Mouse (Mus musculus) limb, embryonic 15.5 days (tissue): ENCODE results near the gene Gm20662. TPM values are rescaled to one million over a fixed set of nuclear protein-coding genes. Genes with fewer than 3 reads are reported as not detected.

Experiments used
- ATAC-seq: fragments of 200-750 bp; cut with Nextera tagmentation; 2 replicates; pipeline ENCODE4 v1.8.0; 2017; ENCODE audit warnings: low read depth, moderate TSS enrichment; ENCODE audit not compliant: insufficient number of reproducible peaks, low FRiP score, low TSS enrichment
- H3K27ac ChIP-seq: fragments of 300-500 bp; sonication (generic); 2 replicates; pipeline ENCODE4 v1.5.1; 2015; ENCODE audit warnings: moderate library complexity, mild to moderate bottlenecking, inconsistent platforms
- H3K27me3 ChIP-seq: fragments of 300-500 bp; sonication (generic); 2 replicates; pipeline ENCODE4 v1.6.1; 2015; ENCODE audit warnings: inconsistent platforms
- H3K36me3 ChIP-seq: fragments of 300-500 bp; sonication (generic); 2 replicates; pipeline ENCODE4 v1.6.1; 2015; ENCODE audit warnings: inconsistent platforms
- H3K4me1 ChIP-seq: fragments of 300-500 bp; sonication (generic); 2 replicates; pipeline ENCODE4 v1.6.1; 2015; ENCODE audit warnings: inconsistent platforms
- H3K4me2 ChIP-seq: fragments of 300-500 bp; sonication (generic); 2 replicates; pipeline ENCODE4 v1.6.1; 2015; ENCODE audit warnings: mild to moderate bottlenecking, inconsistent platforms
- H3K4me3 ChIP-seq: fragments of 300-500 bp; sonication (generic); 2 replicates; pipeline ENCODE4 v1.5.1; 2015; ENCODE audit warnings: mild to moderate bottlenecking, inconsistent platforms
- H3K9ac ChIP-seq: fragments of 300-500 bp; sonication (generic); 2 replicates; pipeline ENCODE4 v1.6.1; 2015; ENCODE audit warnings: inconsistent platforms
- H3K9me3 ChIP-seq: fragments of 300-500 bp; sonication (generic); 2 replicates; pipeline ENCODE4 v1.6.1; 2016; ENCODE audit warnings: inconsistent platforms
- WGBS: fragments of 180-500 bp; shearing (Covaris S2); methylation state at CpG from one replicate; pipeline ENCODE4 v1.1.7; 2015; 5-methylcytosine and 5-hydroxymethylcytosine counted together
- polyA plus RNA-seq: library from polyadenylated mRNA; unstranded; fragments of >200 nt; fragmentation: Nextera tagmentation; extraction: Ambion mirVana; gene quantifications from 2 replicates; pipeline ENCODE4 v1.2.1, GENCODE M21; 2015

The Gm20662 gene
- polyA plus RNA-seq, 1 experiment from 2014 or later = 0.51 TPM

- no peak overlapping the region for H3K4me2 ChIP-seq
- WGBS = 87% methylated on average over 12 of the region's 12 CpGs
- H3K36me3 ChIP-seq = peaks cover 65% of the 10 kb centered on the region
- H3K27me3 ChIP-seq = no peaks in the 10 kb centered on the region
- no peak for ATAC-seq
- H3K27ac ChIP-seq = no peak overlapping the region
- H3K9me3 ChIP-seq = no peaks in the 10 kb centered on the region
- no peak overlapping the region for H3K9ac ChIP-seq
- H3K4me1 ChIP-seq = no peaks in the 10 kb centered on the region
- no peak overlapping the region for H3K4me3 ChIP-seq
Measured at GRCm38 (mm10) chr9:108063361-108063760, 67.2 kb downstream of the Gm20662 start.

GRCm38 (mm10) chr9:108065491-108066011 lies 69.4 kb downstream of the Gm20662 start:
- H3K4me1 ChIP-seq = no peaks in the 10 kb centered on the region
- H3K27me3 ChIP-seq = no peaks in the 10 kb centered on the region

GRCm38 (mm10) chr9:108067199-108067598 lies 71.0 kb downstream of the Gm20662 start:
- no peaks in the 10 kb centered on the region for H3K27me3 ChIP-seq
- 79% methylated on average over 7 of the region's 7 CpGs for WGBS
- H3K4me3 ChIP-seq = no peak overlapping the region
- no peak overlapping the region for H3K4me2 ChIP-seq
- no peak overlapping the region for H3K27ac ChIP-seq
- H3K4me1 ChIP-seq = no peaks in the 10 kb centered on the region
- no peak overlapping the region for H3K9ac ChIP-seq
- peaks cover 51% of the 10 kb centered on the region for H3K36me3 ChIP-seq
- no peaks in the 10 kb centered on the region for H3K9me3 ChIP-seq
- ATAC-seq = no peak

More at GRCm38 (mm10) chr9:108065491-108066011, 69.4 kb downstream of the Gm20662 start:
- Histone ChIP-seq H3K4me2 (no peak overlapping the region), H3K4me3 (no peak overlapping the region), H3K9me3 (no peaks in the 10 kb centered on the region), H3K9ac (no peak overlapping the region), H3K27ac (no peak overlapping the region), H3K36me3 (peaks cover 59% of the 10 kb centered on the region)
- 53% methylated on average over 5 of the region's 5 CpGs for WGBS
- no peak for ATAC-seq

GRCm38 (mm10) chr9:108067900-108068299 lies 71.8 kb downstream of the Gm20662 start:
- Histone ChIP-seq H3K9ac (no peak overlapping the region), H3K27ac (no peak overlapping the region), H3K4me1 (no peaks in the 10 kb centered on the region), H3K36me3 (peaks cover 44% of the 10 kb centered on the region), H3K4me2 (no peak overlapping the region), H3K9me3 (no peaks in the 10 kb centered on the region), H3K4me3 (no peak overlapping the region), H3K27me3 (no peaks in the 10 kb centered on the region)
- 13% methylated on average over 8 of the region's 8 CpGs for WGBS
- ATAC-seq = no peak

- H3K27me3 ChIP-seq = no peaks in the 10 kb centered on the region
- H3K36me3 ChIP-seq = peaks cover 38% of the 10 kb centered on the region
- no peaks in the 10 kb centered on the region for H3K4me1 ChIP-seq
- no peak overlapping the region for H3K9ac ChIP-seq
- no peak overlapping the region for H3K4me2 ChIP-seq
- no peak overlapping the region for H3K27ac ChIP-seq
- H3K9me3 ChIP-seq = no peaks in the 10 kb centered on the region
- no peak for ATAC-seq
- no peak overlapping the region for H3K4me3 ChIP-seq
- WGBS = 90% methylated on average over 9 of the region's 9 CpGs
Measured at GRCm38 (mm10) chr9:108069007-108069406, 72.9 kb downstream of the Gm20662 start.

- WGBS = 94% methylated on average over 7 of the region's 7 CpGs
- no peaks in the 10 kb centered on the region for H3K4me1 ChIP-seq
- H3K9ac ChIP-seq = no peak overlapping the region
- H3K27me3 ChIP-seq = no peaks in the 10 kb centered on the region
- H3K36me3 ChIP-seq = peaks cover 34% of the 10 kb centered on the region
- H3K4me2 ChIP-seq = no peak overlapping the region
- H3K27ac ChIP-seq = no peak overlapping the region
- H3K9me3 ChIP-seq = no peaks in the 10 kb centered on the region
- no peak overlapping the region for H3K4me3 ChIP-seq
- ATAC-seq = no peak
Measured at GRCm38 (mm10) chr9:108069529-108069928, 73.4 kb downstream of the Gm20662 start.

- Histone ChIP-seq H3K9me3 (no peaks in the 10 kb centered on the region), H3K9ac (no peak overlapping the region), H3K36me3 (peaks cover 29% of the 10 kb centered on the region), H3K4me1 (no peaks in the 10 kb centered on the region), H3K27me3 (no peaks in the 10 kb centered on the region), H3K4me3 (no peak overlapping the region), H3K27ac (peak overlapping the region; percentile 71; the same call in 1 of the 2 replicates), H3K4me2 (no peak overlapping the region)
- WGBS = 84% methylated on average over 4 of the region's 4 CpGs
- no peak for ATAC-seq
Measured at GRCm38 (mm10) chr9:108071801-108072200, 75.7 kb downstream of the Gm20662 start.

- Histone ChIP-seq H3K4me3 (no peak overlapping the region), H3K4me2 (no peak overlapping the region), H3K27me3 (no peaks in the 10 kb centered on the region), H3K9ac (0 out of 2 replicates have a peak overlapping the region, but pooled peaks have one; percentile 8), H3K27ac (peak overlapping the region; percentile 71; the same call in 1 of the 2 replicates), H3K36me3 (peaks cover 29% of the 10 kb centered on the region), H3K4me1 (no peaks in the 10 kb centered on the region), H3K9me3 (no peaks in the 10 kb centered on the region)
- WGBS = 59% methylated on average over 9 of the region's 9 CpGs
- no peak for ATAC-seq
Measured at GRCm38 (mm10) chr9:108072481-108072924, 76.4 kb downstream of the Gm20662 start.

GRCm38 (mm10) chr9:108073141-108073930 lies 77.2 kb downstream of the Gm20662 start:
- Histone ChIP-seq H3K27me3 (no peaks in the 10 kb centered on the region), H3K9me3 (no peaks in the 10 kb centered on the region), H3K9ac (no peak overlapping the region), H3K36me3 (peaks cover 29% of the 10 kb centered on the region), H3K27ac (no peak overlapping the region), H3K4me2 (no peak overlapping the region), H3K4me1 (peaks cover 7% of the 10 kb centered on the region), H3K4me3 (no peak overlapping the region)
- WGBS = 61% methylated on average over 7 of the region's 7 CpGs
- ATAC-seq = 0 out of 2 replicates have a peak, but pooled peaks have one; percentile 19

GRCm38 (mm10) chr9:108080168-108080567 lies 84.0 kb downstream of the Gm20662 start, which contains the start of gene Mst1:
Gene Mst1, plus strand, starts transcription at chr9:108080436.
- Histone ChIP-seq H3K4me1 (peaks cover 23% of the 10 kb centered on the region), H3K36me3 (peaks cover 13% of the 10 kb centered on the region), H3K9ac (peak within 1 kb of the TSS; percentile 93), H3K4me3 (peak within 1 kb of the TSS; percentile 79), H3K27me3 (peaks cover 41% of the 10 kb centered on the region), H3K27ac (no peak within 1 kb of the TSS), H3K4me2 (peak within 1 kb of the TSS; percentile 85), H3K9me3 (no peaks in the 10 kb centered on the region)
- ATAC-seq = peak; percentile 37; the same call in 1 of the 2 replicates
- 62% methylated on average over 5 of the region's 5 CpGs for WGBS

- Histone ChIP-seq H3K4me3 (peak overlapping the region; percentile 19; the same call in 1 of the 2 replicates), H3K27me3 (peaks cover 41% of the 10 kb centered on the region), H3K4me1 (peaks cover 23% of the 10 kb centered on the region), H3K9me3 (no peaks in the 10 kb centered on the region), H3K27ac (no peak overlapping the region), H3K9ac (no peak overlapping the region), H3K4me2 (peak overlapping the region; percentile 24; the same call in 1 of the 2 replicates), H3K36me3 (peaks cover 36% of the 10 kb centered on the region)
- no peak for ATAC-seq
- WGBS = 7% methylated on average over 19 of the region's 19 CpGs
Measured at GRCm38 (mm10) chr9:108082549-108082948, 86.4 kb downstream of the Gm20662 start.

GRCm38 (mm10) chr9:108082988-108083431 lies 86.9 kb downstream of the Gm20662 start, which contains the start of gene Rnf123:
Gene Rnf123, minus strand, starts transcription at chr9:108083346.
- peak within 1 kb of the TSS; percentile 24; the same call in 1 of the 2 replicates for H3K4me2 ChIP-seq
- H3K4me3 ChIP-seq = peak within 1 kb of the TSS; percentile 19; the same call in 1 of the 2 replicates
- no peak within 1 kb of the TSS for H3K27ac ChIP-seq
- peaks cover 41% of the 10 kb centered on the region for H3K36me3 ChIP-seq
- H3K27me3 ChIP-seq = peaks cover 41% of the 10 kb centered on the region
- 26% methylated on average over 12 of the region's 12 CpGs for WGBS
- no peak within 1 kb of the TSS for H3K9ac ChIP-seq
- H3K4me1 ChIP-seq = peaks cover 19% of the 10 kb centered on the region
- no peak for ATAC-seq
- H3K9me3 ChIP-seq = no peaks in the 10 kb centered on the region
